Mouse (Mus musculus): ENCODE data around the gene Zfyve26. TPM values are rescaled to one million over a fixed set of nuclear protein-coding genes. Genes with fewer than 3 reads are reported as not detected.

The Zfyve26 gene
- polyA plus RNA-seq, 1 experiment from 2014 or later, result 8.5 TPM

DNA sequence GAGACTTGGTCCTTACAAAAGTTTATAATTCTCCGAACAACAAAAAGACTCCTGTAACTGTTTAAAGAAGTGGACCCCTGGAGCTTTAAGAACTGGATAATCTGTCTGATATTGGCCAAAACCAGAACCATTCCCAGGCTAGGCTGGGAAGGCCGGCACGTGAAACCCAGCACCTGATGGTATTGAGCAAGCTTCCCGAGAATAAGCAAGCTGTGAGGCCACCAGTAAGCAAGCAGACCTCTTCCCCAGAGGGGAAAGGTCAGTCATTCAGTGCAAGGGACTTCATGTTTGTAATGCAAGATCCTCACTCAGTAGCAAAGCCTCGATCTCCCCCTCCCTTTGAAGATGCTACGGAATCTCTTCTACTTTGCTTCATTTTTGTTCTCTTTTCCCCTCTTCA is 3.2 kb downstream of the Zfyve26 start:
- Histone ChIP-seq H3K9me3 (replicated peaks; ENCODE audit: control insufficient read depth, low read length) (no peaks in the 10 kb centered on the region), H3K27ac (ENCODE audit: low read depth, low read length) (no peak overlapping the region), H3K27me3 (replicated peaks; ENCODE audit: control insufficient read depth, insufficient read depth, low read length) (no peaks in the 10 kb centered on the region), H3K4me2 (ENCODE audit: low read length) (no peak overlapping the region), H3K4me3 (ENCODE audit: low read depth, low read length) (no peak overlapping the region), H3K36me3 (ENCODE audit: control insufficient read depth, insufficient read depth, low read length) (peaks cover 20% of the 10 kb centered on the region), H3K4me1 (ENCODE audit: control insufficient read depth, insufficient read depth, low read length) (peaks cover 4% of the 10 kb centered on the region), H3K9ac (ENCODE audit: low read length) (no peak overlapping the region)
- 85% methylated on average over 6 of the region's 6 CpGs for WGBS
- DNase-seq (ENCODE audit: low spot score) (no peak), ATAC-seq (no peak)

DNA sequence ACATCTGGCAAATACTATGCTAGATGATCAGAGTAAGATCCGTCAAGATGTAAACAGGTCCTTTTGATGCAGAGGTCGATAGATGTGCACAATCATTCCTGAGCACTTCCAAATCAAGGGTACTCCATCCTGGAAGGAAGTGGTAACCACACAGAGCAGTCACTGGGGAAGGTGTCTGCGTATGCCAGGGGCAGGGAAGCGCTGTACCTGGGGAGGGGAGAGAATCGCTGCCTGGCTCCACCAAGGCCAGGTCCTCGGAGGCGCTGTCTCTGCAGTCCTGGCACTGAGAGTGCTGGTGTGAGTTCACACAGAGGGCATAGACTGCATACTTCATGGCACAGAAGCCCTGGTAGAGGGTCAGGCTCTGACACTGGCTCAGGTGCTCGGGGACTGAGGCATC is 13.5 kb downstream of the Zfyve26 start:
- Histone ChIP-seq H3K9me3 (replicated peaks; ENCODE audit: control insufficient read depth, low read length) (no peaks in the 10 kb centered on the region), H3K27ac (ENCODE audit: low read depth, low read length) (no peak overlapping the region), H3K27me3 (replicated peaks; ENCODE audit: control insufficient read depth, insufficient read depth, low read length) (no peaks in the 10 kb centered on the region), H3K36me3 (ENCODE audit: control insufficient read depth, insufficient read depth, low read length) (peaks cover 91% of the 10 kb centered on the region), H3K4me1 (ENCODE audit: control insufficient read depth, insufficient read depth, low read length) (no peaks in the 10 kb centered on the region), H3K4me2 (ENCODE audit: low read length) (no peak overlapping the region), H3K9ac (ENCODE audit: low read length) (no peak overlapping the region), H3K4me3 (ENCODE audit: low read depth, low read length) (no peak overlapping the region)
- DNase-seq (ENCODE audit: low spot score) (no peak), ATAC-seq (no peak)
- WGBS, result 92% methylated on average over 8 of the region's 8 CpGs

DNA sequence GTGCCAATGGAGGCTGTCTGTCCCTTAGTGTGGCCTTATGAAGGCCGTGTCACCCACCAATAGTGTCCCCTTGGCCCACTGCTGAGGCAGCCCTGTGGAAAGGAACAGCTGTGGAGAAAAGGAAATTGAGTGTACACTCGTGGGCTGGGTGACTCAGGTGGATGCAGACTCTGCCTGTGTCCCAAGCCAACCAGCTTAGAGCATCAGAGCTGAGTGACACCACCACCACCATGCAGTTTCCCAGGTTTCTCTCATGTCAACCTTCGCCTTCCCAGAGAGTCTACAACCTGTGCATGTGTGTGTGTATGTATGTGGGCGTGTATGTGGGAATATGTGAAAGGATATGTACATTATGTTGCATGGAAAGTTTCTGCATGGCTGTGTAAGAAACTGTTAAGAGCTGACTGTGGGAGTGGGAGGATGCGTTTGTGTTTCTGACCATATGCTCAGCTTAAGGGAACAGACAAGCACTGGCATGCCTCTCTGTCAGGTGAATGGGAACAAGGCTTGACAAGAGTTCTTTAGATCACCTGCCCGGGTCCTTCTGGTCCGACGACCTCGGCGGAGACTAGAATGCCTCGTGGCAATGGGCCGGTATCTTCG is 16.5 kb downstream of the Zfyve26 start:
- DNase-seq (ENCODE audit: low spot score), result no peak
- no peak for ATAC-seq
- Histone ChIP-seq H3K27me3 (replicated peaks; ENCODE audit: control insufficient read depth, insufficient read depth, low read length) (no peaks in the 10 kb centered on the region), H3K4me1 (ENCODE audit: control insufficient read depth, insufficient read depth, low read length) (no peaks in the 10 kb centered on the region), H3K9me3 (replicated peaks; ENCODE audit: control insufficient read depth, low read length) (no peaks in the 10 kb centered on the region), H3K4me3 (ENCODE audit: low read depth, low read length) (no peak overlapping the region), H3K9ac (ENCODE audit: low read length) (no peak overlapping the region), H3K27ac (ENCODE audit: low read depth, low read length) (no peak overlapping the region), H3K36me3 (ENCODE audit: control insufficient read depth, insufficient read depth, low read length) (peaks cover 90% of the 10 kb centered on the region), H3K4me2 (ENCODE audit: low read length) (no peak overlapping the region)
- 92% methylated on average over 13 of the region's 13 CpGs for WGBS

DNA sequence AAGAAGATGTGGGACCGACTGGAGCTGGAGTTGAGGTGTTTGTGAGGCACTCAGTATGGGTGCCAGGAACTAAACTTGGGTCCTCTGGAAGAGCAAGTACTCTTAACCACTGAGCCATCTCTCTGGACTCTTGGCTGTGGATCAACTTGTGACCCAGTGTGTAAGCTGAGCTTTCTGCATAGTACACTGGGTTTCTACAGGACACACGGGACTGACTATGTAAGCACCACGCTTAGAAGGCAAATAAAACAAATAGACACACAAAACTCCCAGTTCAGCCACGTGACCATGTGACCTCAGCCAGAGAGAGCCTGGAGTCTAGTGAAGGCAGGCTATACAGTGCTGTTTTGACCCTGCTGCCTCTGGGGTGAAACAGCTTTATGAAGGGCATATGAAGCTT is 23.5 kb downstream of the Zfyve26 start:
- H3K27me3 ChIP-seq (replicated peaks; ENCODE audit: control insufficient read depth, insufficient read depth, low read length), result no peaks in the 10 kb centered on the region
- H3K36me3 ChIP-seq (ENCODE audit: control insufficient read depth, insufficient read depth, low read length), result peaks cover 91% of the 10 kb centered on the region
- no peak for DNase-seq (ENCODE audit: low spot score)
- H3K4me2 ChIP-seq (ENCODE audit: low read length), result no peak overlapping the region
- H3K4me1 ChIP-seq (ENCODE audit: control insufficient read depth, insufficient read depth, low read length), result no peaks in the 10 kb centered on the region
- no peak overlapping the region for H3K27ac ChIP-seq (ENCODE audit: low read depth, low read length)
- no peak overlapping the region for H3K9ac ChIP-seq (ENCODE audit: low read length)
- H3K4me3 ChIP-seq (ENCODE audit: low read depth, low read length), result no peak overlapping the region
- WGBS, result 87% methylated on average over 4 of the region's 4 CpGs
- no peak for ATAC-seq
- H3K9me3 ChIP-seq (replicated peaks; ENCODE audit: control insufficient read depth, low read length), result no peaks in the 10 kb centered on the region

DNA sequence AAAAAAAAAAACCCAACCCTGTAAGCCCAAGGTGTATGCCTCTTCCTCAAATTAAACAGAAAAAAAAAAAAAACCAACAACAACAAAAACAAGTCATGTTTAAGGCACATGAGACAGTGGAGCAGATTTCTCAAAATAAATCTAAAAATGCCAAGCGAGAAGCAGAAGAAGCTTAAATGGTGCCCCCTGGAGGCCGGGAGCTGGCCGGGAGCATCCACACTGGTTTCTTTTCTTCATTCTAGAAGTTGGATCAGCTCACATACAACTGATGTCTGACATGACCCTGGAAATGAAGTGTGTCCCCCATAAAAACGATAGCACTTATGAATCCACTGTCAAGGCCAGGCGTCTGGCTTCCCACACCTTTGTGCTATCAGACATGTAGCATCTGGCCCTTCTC is 35.1 kb downstream of the Zfyve26 start:
- Histone ChIP-seq H3K27ac (ENCODE audit: low read depth, low read length) (no peak overlapping the region), H3K4me2 (ENCODE audit: low read length) (no peak overlapping the region), H3K36me3 (ENCODE audit: control insufficient read depth, insufficient read depth, low read length) (peaks cover 81% of the 10 kb centered on the region), H3K4me1 (ENCODE audit: control insufficient read depth, insufficient read depth, low read length) (no peaks in the 10 kb centered on the region), H3K9ac (ENCODE audit: low read length) (no peak overlapping the region), H3K4me3 (ENCODE audit: low read depth, low read length) (no peak overlapping the region), H3K27me3 (replicated peaks; ENCODE audit: control insufficient read depth, insufficient read depth, low read length) (no peaks in the 10 kb centered on the region), H3K9me3 (replicated peaks; ENCODE audit: control insufficient read depth, low read length) (no peaks in the 10 kb centered on the region)
- DNase-seq (ENCODE audit: low spot score), result peak; percentile 49
- 51% methylated on average over 5 of the region's 5 CpGs for WGBS
- no peak for ATAC-seq

DNA sequence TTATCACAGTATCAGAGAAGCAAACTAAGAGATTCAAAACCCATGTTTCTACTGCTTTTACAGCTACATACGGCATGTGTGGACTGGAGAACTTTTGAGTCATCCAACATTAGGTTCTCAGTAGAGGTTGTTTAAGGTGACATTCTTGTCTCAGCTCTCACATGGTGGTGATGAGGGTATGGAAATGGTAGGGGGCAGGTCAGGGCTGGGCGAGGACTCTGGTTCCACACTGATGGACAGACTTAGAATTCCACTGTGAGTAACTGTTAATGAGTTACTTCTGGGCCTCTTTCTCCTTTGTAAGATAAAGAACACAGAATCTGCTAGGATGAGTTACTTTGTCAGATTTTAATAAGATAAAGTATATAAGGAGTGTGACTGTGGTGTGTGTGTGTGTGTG is 36.0 kb downstream of the Zfyve26 start:
- ATAC-seq (no peak), DNase-seq (ENCODE audit: low spot score) (no peak)
- Histone ChIP-seq H3K4me3 (ENCODE audit: low read depth, low read length) (no peak overlapping the region), H3K27me3 (replicated peaks; ENCODE audit: control insufficient read depth, insufficient read depth, low read length) (no peaks in the 10 kb centered on the region), H3K4me2 (ENCODE audit: low read length) (no peak overlapping the region), H3K27ac (ENCODE audit: low read depth, low read length) (no peak overlapping the region), H3K4me1 (ENCODE audit: control insufficient read depth, insufficient read depth, low read length) (no peaks in the 10 kb centered on the region), H3K9me3 (replicated peaks; ENCODE audit: control insufficient read depth, low read length) (no peaks in the 10 kb centered on the region), H3K36me3 (ENCODE audit: control insufficient read depth, insufficient read depth, low read length) (peaks cover 79% of the 10 kb centered on the region), H3K9ac (ENCODE audit: low read length) (no peak overlapping the region)
- WGBS, result 96% methylated on average over 2 of the region's 2 CpGs

DNA sequence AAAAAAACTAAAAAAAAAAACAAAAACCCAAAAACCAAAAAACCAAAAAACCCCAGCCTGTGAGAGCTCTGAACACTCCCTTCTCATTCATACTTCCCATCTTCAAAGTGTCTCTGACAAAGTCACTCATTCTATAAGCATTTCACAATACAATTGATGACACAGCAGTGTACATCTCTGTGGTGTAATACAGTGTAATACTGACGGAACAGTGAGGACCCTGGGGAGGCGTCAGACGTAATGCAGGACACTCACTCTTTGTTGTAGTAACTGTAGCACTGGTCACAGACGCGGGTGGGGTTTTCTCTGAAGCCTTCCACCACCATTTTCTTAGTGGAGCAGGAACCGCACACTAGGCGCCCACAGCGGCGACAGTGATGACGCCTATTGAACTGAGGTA is 41.1 kb downstream of the Zfyve26 start:
- no peak for ATAC-seq
- H3K27me3 ChIP-seq (replicated peaks; ENCODE audit: control insufficient read depth, insufficient read depth, low read length), result no peaks in the 10 kb centered on the region
- H3K9ac ChIP-seq (ENCODE audit: low read length), result no peak overlapping the region
- DNase-seq (ENCODE audit: low spot score), result no peak
- H3K4me1 ChIP-seq (ENCODE audit: control insufficient read depth, insufficient read depth, low read length), result no peaks in the 10 kb centered on the region
- no peaks in the 10 kb centered on the region for H3K9me3 ChIP-seq (replicated peaks; ENCODE audit: control insufficient read depth, low read length)
- H3K36me3 ChIP-seq (ENCODE audit: control insufficient read depth, insufficient read depth, low read length), result peaks cover 80% of the 10 kb centered on the region
- no peak overlapping the region for H3K4me3 ChIP-seq (ENCODE audit: low read depth, low read length)
- no peak overlapping the region for H3K27ac ChIP-seq (ENCODE audit: low read depth, low read length)
- 92% methylated on average over 10 of the region's 10 CpGs for WGBS
- H3K4me2 ChIP-seq (ENCODE audit: low read length), result no peak overlapping the region

DNA sequence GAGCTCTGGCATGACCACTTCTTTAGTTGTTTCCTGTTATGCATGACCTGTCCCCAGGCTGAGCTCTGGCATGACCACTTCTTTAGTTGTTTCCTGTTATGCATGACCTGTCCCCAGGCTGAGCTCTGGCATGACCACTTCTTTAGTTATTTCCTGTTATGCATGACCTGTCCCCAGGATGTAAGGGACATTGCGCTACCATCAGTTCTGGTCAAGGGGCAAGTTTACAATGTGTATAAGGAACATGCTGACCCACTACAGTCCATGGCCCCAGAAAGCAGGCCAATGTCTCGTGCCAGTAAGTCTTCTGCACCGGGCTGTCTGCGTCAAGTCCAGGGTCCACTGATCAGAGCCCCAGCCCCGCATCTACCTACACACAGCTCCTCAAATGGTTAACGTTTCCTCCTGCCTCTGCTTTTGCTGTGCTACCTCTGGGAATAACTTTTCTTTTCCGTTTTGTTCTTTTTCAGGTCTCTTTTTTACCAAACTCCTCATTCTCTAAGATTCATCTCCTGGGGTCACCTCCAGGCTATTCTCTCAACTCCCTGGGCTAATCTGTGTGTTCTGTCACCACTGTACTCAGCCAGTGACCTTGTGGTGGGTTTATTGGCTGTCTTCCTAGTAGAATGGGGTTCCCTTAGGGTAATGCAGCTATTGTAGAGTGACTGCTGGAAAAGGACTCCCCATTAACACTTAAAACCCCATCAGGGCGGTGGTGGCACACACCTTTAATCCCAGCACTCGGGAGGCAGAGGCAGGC is 42.6 kb downstream of the Zfyve26 start:
- no peaks in the 10 kb centered on the region for H3K4me1 ChIP-seq (ENCODE audit: control insufficient read depth, insufficient read depth, low read length)
- no peak overlapping the region for H3K9ac ChIP-seq (ENCODE audit: low read length)
- WGBS, result 91% methylated on average over 9 of the region's 9 CpGs
- no peak overlapping the region for H3K4me2 ChIP-seq (ENCODE audit: low read length)
- H3K27ac ChIP-seq (ENCODE audit: low read depth, low read length), result no peak overlapping the region
- no peaks in the 10 kb centered on the region for H3K27me3 ChIP-seq (replicated peaks; ENCODE audit: control insufficient read depth, insufficient read depth, low read length)
- peaks cover 83% of the 10 kb centered on the region for H3K36me3 ChIP-seq (ENCODE audit: control insufficient read depth, insufficient read depth, low read length)
- ATAC-seq (no peak), DNase-seq (ENCODE audit: low spot score) (no peak)
- H3K9me3 ChIP-seq (replicated peaks; ENCODE audit: control insufficient read depth, low read length), result no peaks in the 10 kb centered on the region
- no peak overlapping the region for H3K4me3 ChIP-seq (ENCODE audit: low read depth, low read length)

DNA sequence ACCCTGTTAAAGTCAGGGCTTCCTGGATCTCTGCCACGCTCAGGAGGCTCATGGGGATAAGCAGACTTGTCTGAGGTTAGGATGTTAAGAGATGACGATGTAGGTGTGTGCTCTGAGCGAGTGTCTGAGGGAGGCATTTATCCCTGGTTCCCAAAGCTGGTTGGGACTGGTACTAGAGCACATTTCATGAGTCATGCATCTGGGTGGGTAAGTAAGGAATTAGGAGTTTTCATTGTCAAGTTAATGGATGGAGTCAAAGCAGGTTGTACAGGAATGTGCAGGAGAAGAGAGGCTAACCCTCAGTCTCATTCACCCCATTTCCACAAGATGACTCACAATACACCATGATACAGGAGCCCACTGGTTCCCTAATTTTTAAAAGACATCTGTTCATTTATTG is 48.0 kb downstream of the Zfyve26 start:
- H3K27me3 ChIP-seq (replicated peaks; ENCODE audit: control insufficient read depth, insufficient read depth, low read length), result no peaks in the 10 kb centered on the region
- H3K4me2 ChIP-seq (ENCODE audit: low read length), result no peak overlapping the region
- no peak overlapping the region for H3K4me3 ChIP-seq (ENCODE audit: low read depth, low read length)
- no peaks in the 10 kb centered on the region for H3K4me1 ChIP-seq (ENCODE audit: control insufficient read depth, insufficient read depth, low read length)
- H3K9ac ChIP-seq (ENCODE audit: low read length), result no peak overlapping the region
- no peak for ATAC-seq
- no peak for DNase-seq (ENCODE audit: low spot score)
- H3K9me3 ChIP-seq (replicated peaks; ENCODE audit: control insufficient read depth, low read length), result no peaks in the 10 kb centered on the region
- peaks cover 87% of the 10 kb centered on the region for H3K36me3 ChIP-seq (ENCODE audit: control insufficient read depth, insufficient read depth, low read length)
- 90% methylated on average over 3 of the region's 3 CpGs for WGBS
- no peak overlapping the region for H3K27ac ChIP-seq (ENCODE audit: low read depth, low read length)
